Mouse (Mus musculus): ENCODE data around the gene Atp6v1a. TPM values are rescaled to one million over a fixed set of nuclear protein-coding genes. Genes with fewer than 3 reads are reported as not detected.

Atp6v1a gene
- polyA plus RNA-seq, 1 experiment from 2014 or later: 49.4 TPM

GRCm38 (mm10) chr16:44103806-44104766 lies 35.4 kb downstream of the Atp6v1a start:
- no peak overlapping the region for H3K4me3 ChIP-seq (replicated peaks)
- H3K27me3 ChIP-seq (replicated peaks): no peaks in the 10 kb centered on the region
- WGBS: 87% methylated on average over 18 of the region's 18 CpGs
- H3K27ac ChIP-seq: no peak overlapping the region
- no peak for ATAC-seq (ENCODE audit: insufficient read depth, low FRiP score, low read depth)
- no peak overlapping the region for H3K9ac ChIP-seq
- no peaks in the 10 kb centered on the region for H3K4me1 ChIP-seq
- H3K9me3 ChIP-seq: no peaks in the 10 kb centered on the region
- peaks cover 37% of the 10 kb centered on the region for H3K36me3 ChIP-seq
- H3K4me2 ChIP-seq: no peak overlapping the region

DNA sequence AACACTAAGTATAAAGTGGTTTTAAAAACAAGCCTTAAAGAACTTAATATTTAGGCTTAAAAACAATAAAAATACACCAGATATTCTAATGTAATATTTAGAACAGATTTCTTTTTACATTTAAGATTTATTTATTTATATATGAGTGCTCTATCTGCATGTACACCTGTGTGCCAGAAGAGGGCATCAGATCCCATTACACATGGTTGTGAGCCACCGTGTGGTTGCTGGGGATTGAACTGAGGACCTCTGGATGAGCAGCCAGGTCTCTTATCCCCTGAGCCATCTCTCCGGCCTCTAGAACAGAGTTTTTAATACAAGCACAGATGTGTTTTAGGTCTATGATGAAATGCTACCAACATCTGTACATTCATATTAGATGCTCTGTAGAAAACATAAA lies 36.6 kb downstream of the Atp6v1a start:
- Histone ChIP-seq H3K4me3 (replicated peaks) (no peak overlapping the region), H3K27ac (no peak overlapping the region), H3K27me3 (replicated peaks) (no peaks in the 10 kb centered on the region), H3K4me1 (no peaks in the 10 kb centered on the region), H3K9me3 (no peaks in the 10 kb centered on the region), H3K4me2 (no peak overlapping the region), H3K9ac (no peak overlapping the region), H3K36me3 (peaks cover 46% of the 10 kb centered on the region)
- no peak for ATAC-seq (ENCODE audit: insufficient read depth, low FRiP score, low read depth)
- 94% methylated on average over 2 of the region's 2 CpGs for WGBS

GRCm38 (mm10) chr16:44101181-44101710 lies 38.3 kb downstream of the Atp6v1a start:
- H3K4me3 ChIP-seq (replicated peaks): no peak overlapping the region
- H3K27ac ChIP-seq: no peak overlapping the region
- H3K4me1 ChIP-seq: no peaks in the 10 kb centered on the region
- H3K9ac ChIP-seq: no peak overlapping the region
- no peak; the same call in 1 of the 2 replicates for ATAC-seq (ENCODE audit: insufficient read depth, low FRiP score, low read depth)
- H3K4me2 ChIP-seq: no peak overlapping the region
- H3K27me3 ChIP-seq (replicated peaks): no peaks in the 10 kb centered on the region
- H3K36me3 ChIP-seq: peaks cover 36% of the 10 kb centered on the region
- WGBS: 78% methylated on average over 12 of the region's 12 CpGs
- no peaks in the 10 kb centered on the region for H3K9me3 ChIP-seq

- peaks cover 44% of the 10 kb centered on the region for H3K36me3 ChIP-seq
- 95% methylated on average over 7 of the region's 7 CpGs for WGBS
- no peak overlapping the region for H3K4me3 ChIP-seq (replicated peaks)
- ATAC-seq (ENCODE audit: insufficient read depth, low FRiP score, low read depth): no peak
- H3K4me2 ChIP-seq: no peak overlapping the region
- no peaks in the 10 kb centered on the region for H3K4me1 ChIP-seq
- H3K9me3 ChIP-seq: no peaks in the 10 kb centered on the region
- H3K27me3 ChIP-seq (replicated peaks): no peaks in the 10 kb centered on the region
- H3K27ac ChIP-seq: no peak overlapping the region
- H3K9ac ChIP-seq: no peak overlapping the region
These were observed 40.1 kb downstream of the Atp6v1a start for GRCm38 (mm10) chr16:44099377-44099776.

DNA sequence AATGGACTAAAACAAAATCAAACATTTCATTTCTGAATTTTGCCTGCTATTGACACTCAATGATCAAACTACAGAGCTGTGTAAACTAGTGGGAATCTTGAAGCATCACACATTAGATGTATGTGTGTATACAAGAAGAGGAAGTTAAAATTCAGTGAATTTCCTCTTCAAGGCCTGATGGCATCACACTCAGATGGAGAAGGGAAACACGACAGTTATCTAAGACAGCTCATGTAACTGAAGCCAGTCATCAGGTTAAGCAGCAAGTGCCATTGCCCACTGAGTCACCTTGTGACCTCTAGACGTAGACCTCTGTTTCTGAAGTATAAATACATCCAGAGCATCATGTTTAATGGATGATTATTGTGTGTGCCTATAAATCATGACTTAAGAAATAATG lies 51.9 kb downstream of the Atp6v1a start:
- Histone ChIP-seq H3K4me2 (no peak overlapping the region), H3K9ac (no peak overlapping the region), H3K36me3 (peaks cover 17% of the 10 kb centered on the region), H3K4me1 (no peaks in the 10 kb centered on the region), H3K9me3 (no peaks in the 10 kb centered on the region), H3K27me3 (replicated peaks) (no peaks in the 10 kb centered on the region), H3K4me3 (replicated peaks) (no peak overlapping the region), H3K27ac (no peak overlapping the region)
- WGBS: 62% methylated on average over 2 of the region's 2 CpGs
- ATAC-seq (ENCODE audit: insufficient read depth, low FRiP score, low read depth): no peak

DNA sequence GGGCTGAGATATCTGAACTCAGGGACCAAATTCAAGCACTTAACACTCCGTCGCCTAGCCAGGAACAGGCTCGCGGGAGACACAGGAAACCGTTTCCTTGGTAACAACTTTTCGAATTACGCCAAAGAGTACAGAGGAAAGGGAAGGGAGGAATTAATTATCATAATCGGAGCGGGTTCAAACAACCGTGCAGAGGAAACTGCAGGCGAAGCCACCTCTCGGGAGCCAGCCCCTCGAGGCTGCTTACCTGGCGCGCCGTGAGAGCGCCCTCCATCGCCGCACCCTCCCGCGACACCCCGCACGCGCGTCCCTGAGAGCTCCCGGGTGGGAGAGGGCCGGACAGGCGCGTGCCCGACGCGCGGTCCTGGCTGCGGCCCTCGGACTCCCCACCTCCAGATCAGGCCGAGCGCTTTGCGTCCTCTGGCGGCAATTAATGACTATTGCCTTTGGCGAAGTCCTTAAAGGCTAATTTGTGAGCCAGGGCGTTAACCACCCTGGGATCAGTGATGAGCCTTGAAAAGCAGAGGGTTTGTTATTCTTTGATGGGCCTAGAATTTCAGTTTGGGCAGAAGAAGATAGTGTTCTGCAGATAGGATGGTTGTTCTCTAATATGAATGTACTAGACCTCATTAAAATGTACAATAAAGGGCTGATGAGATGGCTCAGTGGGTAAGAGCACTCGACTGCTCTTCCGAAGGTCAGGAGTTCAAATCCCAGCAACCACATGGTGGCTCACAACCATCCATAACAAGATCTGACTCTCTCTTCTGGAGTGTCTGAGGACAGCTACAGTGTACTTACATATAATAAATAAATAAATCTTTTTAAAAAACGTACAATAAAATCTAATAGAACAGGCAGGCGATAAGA lies 76.2 kb downstream of the Atp6v1a start, which contains the start of gene Gramd1c:
Gene Gramd1c, minus strand, starts transcription at position 321 of the 870 bp plus-strand sequence.
- no peak within 1 kb of the TSS for H3K27ac ChIP-seq
- WGBS: 7% methylated on average over 45 of the region's 45 CpGs
- peak; percentile 90 for ATAC-seq (ENCODE audit: insufficient read depth, low FRiP score, low read depth)

DNA sequence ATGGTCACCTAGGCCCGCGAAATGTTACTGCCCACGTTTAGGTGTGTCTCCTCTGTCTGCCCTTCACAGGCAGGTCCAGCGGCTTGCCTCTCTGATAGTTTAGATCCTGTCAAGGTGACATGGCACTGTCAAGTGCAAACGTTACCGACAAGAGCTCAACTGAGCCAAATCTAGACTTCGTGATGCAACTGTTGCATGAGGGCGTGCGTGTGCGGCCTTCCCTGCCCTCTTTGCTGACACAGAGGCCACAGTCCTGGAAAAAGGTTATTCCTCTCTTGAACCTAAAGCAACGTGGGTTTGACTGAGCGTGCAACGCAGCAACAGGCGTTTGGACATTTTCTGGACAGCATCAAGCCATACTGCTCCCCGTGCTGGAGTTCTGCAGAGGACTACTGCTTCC lies 78.2 kb downstream of the Atp6v1a start:
- 0 out of 2 replicates have a peak, but pooled peaks cover 3% of the 10 kb centered on the region for H3K4me1 ChIP-seq
- no peak overlapping the region for H3K4me2 ChIP-seq
- H3K27me3 ChIP-seq (replicated peaks): no peaks in the 10 kb centered on the region
- ATAC-seq (ENCODE audit: insufficient read depth, low FRiP score, low read depth): no peak
- no peaks in the 10 kb centered on the region for H3K9me3 ChIP-seq
- WGBS: 91% methylated on average over 15 of the region's 15 CpGs
- H3K36me3 ChIP-seq: no peaks in the 10 kb centered on the region
- no peak overlapping the region for H3K4me3 ChIP-seq (replicated peaks)
- no peak overlapping the region for H3K9ac ChIP-seq
- no peak overlapping the region for H3K27ac ChIP-seq

More for the DNA sequence above, 76.2 kb downstream of the Atp6v1a start, which contains the start of gene Gramd1c:
- peak within 1 kb of the TSS; percentile 64 for H3K4me3 ChIP-seq (replicated peaks)
- no peaks in the 10 kb centered on the region for H3K36me3 ChIP-seq
- no peaks in the 10 kb centered on the region for H3K9me3 ChIP-seq
- peak within 1 kb of the TSS; percentile 71 for H3K4me2 ChIP-seq
- no peaks in the 10 kb centered on the region for H3K27me3 ChIP-seq (replicated peaks)
- H3K4me1 ChIP-seq: 0 out of 2 replicates have a peak, but pooled peaks cover 3% of the 10 kb centered on the region
- peak within 1 kb of the TSS; percentile 43; the same call in 1 of the 2 replicates for H3K9ac ChIP-seq

DNA sequence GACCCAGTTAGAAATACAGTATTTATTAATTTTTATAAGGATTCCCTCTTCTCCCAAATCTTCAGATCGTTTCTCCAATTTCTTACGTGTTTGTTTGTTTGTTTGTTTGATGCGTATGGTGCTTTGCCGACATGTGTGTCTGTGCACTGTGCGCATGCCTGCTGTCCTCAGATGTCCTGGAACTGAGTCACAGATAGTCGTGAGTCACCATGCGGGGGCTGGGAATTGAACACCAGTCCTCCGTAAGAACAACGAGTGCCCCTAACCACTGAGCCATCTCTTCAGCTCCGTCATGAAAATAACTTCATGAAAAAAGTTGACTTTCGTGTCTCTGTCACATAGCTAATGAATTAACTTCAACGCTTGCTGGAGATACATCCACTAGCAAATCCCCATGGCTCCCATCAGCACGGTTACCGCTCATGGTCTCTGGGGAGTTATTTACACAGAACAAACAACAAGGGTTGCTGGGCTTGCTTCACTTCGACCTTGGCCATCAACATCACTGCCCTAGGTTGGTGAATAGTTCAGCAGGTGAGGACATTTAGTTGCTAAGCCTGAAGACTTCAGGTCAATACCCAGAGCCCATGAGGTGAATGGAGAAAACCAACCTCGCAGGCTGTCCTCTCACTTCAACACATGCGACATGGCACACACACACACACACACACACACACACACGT lies 78.8 kb downstream of the Atp6v1a start:
- no peak for ATAC-seq (ENCODE audit: insufficient read depth, low FRiP score, low read depth)
- no peak overlapping the region for H3K4me2 ChIP-seq
- 90% methylated on average over 18 of the region's 18 CpGs for WGBS
- H3K9ac ChIP-seq: no peak overlapping the region
- H3K4me1 ChIP-seq: 0 out of 2 replicates have a peak, but pooled peaks cover 3% of the 10 kb centered on the region
- H3K27ac ChIP-seq: no peak overlapping the region
- H3K27me3 ChIP-seq (replicated peaks): no peaks in the 10 kb centered on the region
- no peak overlapping the region for H3K4me3 ChIP-seq (replicated peaks)
- no peaks in the 10 kb centered on the region for H3K36me3 ChIP-seq
- no peaks in the 10 kb centered on the region for H3K9me3 ChIP-seq

DNA sequence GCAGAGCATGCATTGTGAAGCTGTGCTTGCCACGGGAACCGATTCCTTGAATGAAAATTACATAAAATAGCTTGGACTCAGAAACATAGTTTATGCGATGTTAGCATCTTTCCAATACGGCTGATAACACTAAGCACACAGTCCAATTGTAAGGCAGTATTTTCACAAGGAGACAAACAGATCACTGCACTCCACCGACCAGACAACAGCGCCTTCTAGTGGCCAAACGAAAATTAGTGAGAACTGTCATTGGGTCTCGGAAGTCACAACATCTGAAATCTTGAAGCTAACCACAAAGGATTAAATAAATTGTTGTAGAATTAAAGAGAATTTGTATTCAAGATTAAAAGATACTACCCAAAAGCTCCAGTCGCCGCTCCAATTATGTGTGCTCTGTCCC lies 80.8 kb downstream of the Atp6v1a start:
- no peaks in the 10 kb centered on the region for H3K36me3 ChIP-seq
- no peak overlapping the region for H3K4me2 ChIP-seq
- no peak overlapping the region for H3K27ac ChIP-seq
- H3K27me3 ChIP-seq (replicated peaks): no peaks in the 10 kb centered on the region
- 23% methylated on average over 10 of the region's 10 CpGs for WGBS
- H3K4me3 ChIP-seq (replicated peaks): no peak overlapping the region
- H3K9ac ChIP-seq: no peak overlapping the region
- ATAC-seq (ENCODE audit: insufficient read depth, low FRiP score, low read depth): no peak
- H3K9me3 ChIP-seq: no peaks in the 10 kb centered on the region
- 0 out of 2 replicates have a peak, but pooled peaks cover 3% of the 10 kb centered on the region for H3K4me1 ChIP-seq

DNA sequence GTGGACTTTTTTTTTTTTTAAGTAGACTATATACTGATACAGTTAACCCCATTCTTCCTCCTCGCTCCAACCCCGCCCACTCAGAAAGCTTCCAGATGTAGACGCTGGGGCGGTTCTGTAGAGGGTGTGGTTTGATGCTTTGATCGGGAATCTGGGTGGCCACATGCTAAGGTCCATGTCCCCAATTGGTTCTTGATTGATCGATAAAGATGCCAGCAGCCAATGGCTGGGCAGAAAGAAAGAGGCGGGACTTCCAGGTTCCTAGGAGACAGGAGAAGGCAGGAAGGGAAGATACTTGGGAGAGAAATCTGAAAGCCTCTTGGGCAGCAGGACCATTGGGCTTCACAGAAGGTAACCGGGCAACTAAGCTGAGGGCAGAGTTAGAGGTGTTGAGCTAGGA lies 83.7 kb downstream of the Atp6v1a start:
- Histone ChIP-seq H3K9ac (no peak overlapping the region), H3K36me3 (no peaks in the 10 kb centered on the region), H3K4me3 (replicated peaks) (no peak overlapping the region), H3K27ac (no peak overlapping the region), H3K27me3 (replicated peaks) (no peaks in the 10 kb centered on the region), H3K4me1 (0 out of 2 replicates have a peak, but pooled peaks cover 3% of the 10 kb centered on the region), H3K4me2 (no peak overlapping the region), H3K9me3 (no peaks in the 10 kb centered on the region)
- WGBS: 63% methylated on average over 8 of the region's 8 CpGs
- no peak for ATAC-seq (ENCODE audit: insufficient read depth, low FRiP score, low read depth)

- H3K4me3 ChIP-seq (replicated peaks): no peak overlapping the region
- no peak overlapping the region for H3K4me2 ChIP-seq
- H3K27me3 ChIP-seq (replicated peaks): no peaks in the 10 kb centered on the region
- H3K9ac ChIP-seq: no peak overlapping the region
- 48% methylated on average over 6 of the region's 6 CpGs for WGBS
- H3K36me3 ChIP-seq: no peaks in the 10 kb centered on the region
- ATAC-seq (ENCODE audit: insufficient read depth, low FRiP score, low read depth): no peak
- H3K4me1 ChIP-seq: no peaks in the 10 kb centered on the region
- H3K9me3 ChIP-seq: no peaks in the 10 kb centered on the region
- no peak overlapping the region for H3K27ac ChIP-seq
These were observed 86.2 kb downstream of the Atp6v1a start for GRCm38 (mm10) chr16:44053265-44053664.
